Mouse (Mus musculus): ENCODE results near the gene Fam189a1.

DNA sequence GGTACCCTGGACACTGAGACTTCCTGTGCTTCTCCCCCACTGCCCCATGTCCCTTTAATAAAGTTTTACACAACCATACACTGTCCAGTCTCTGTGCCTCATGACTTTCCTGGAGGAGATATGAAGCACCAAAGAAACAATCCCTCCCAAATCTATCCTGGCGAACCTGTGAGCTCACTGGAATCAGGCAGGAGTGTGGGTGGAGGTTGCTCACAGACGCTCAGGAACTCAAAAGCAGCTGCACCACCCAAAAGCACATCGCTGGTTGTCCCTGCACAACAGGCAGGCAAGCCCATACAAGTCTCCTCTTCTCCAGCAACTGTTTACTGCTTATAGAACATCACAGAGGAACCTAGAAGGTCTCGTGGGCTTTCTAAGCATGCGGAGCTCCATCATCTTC is 15.5 kb downstream of the Fam189a1 start:
- no peak for TF ChIP-seq MXI1 (IDR thresholded peaks at IDR 0.05; ENCODE audit: low read depth, low read length)
- no peak for TF ChIP-seq MAX (IDR thresholded peaks at IDR 0.05; ENCODE audit: low read length)
- no peak for TF ChIP-seq ZC3H11A (IDR thresholded peaks at IDR 0.05; ENCODE audit: low read depth, low read length)
- TF ChIP-seq CTCF (IDR thresholded peaks at IDR 0.05 in 2 of 3, conservative IDR thresholded peaks at IDR 0.05 in 1 of 3; ENCODE audit: control insufficient read depth in 1 of 3, insufficient read depth in 1 of 3, low read depth in 2 of 3, low read length in 3 of 3, poor library complexity in 1 of 3, severe bottlenecking in 1 of 3): no peak
- no peak for TF ChIP-seq MYC (IDR thresholded peaks at IDR 0.05; ENCODE audit: low read depth, low read length)
- no peak for TF ChIP-seq ZNF384 (IDR thresholded peaks at IDR 0.05; ENCODE audit: low read depth, low read length)
- no peak for TF ChIP-seq MAFK (IDR thresholded peaks at IDR 0.05; ENCODE audit: borderline replicate concordance, low read depth, low read length)
- no peak for TF ChIP-seq HCFC1 (IDR thresholded peaks at IDR 0.05; ENCODE audit: low read depth, low read length)
- TF ChIP-seq POLR2A (IDR thresholded peaks at IDR 0.05; ENCODE audit: control insufficient read depth in 1 of 2, insufficient read depth in 1 of 2, low read depth in 1 of 2, low read length in 2 of 2, poor library complexity in 1 of 2): no peak
